Mouse (Mus musculus) intestine, embryonic 14.5 days (tissue): ENCODE measurements at regions not wholly inside any gene's neighbourhood (a gene's known extent, or its start where the extent isn't known, plus 50 kb on each side); places are given as distances from the start of the nearest gene placed in this dataset.

Experiments used
- ATAC-seq: fragments of 200-750 bp; cut with Nextera tagmentation; replicated peaks from 2 replicates; pipeline ENCODE4 v1.8.0; 2017; ENCODE audit warnings: low read depth, moderate number of reproducible peaks, moderate TSS enrichment, moderate library complexity; ENCODE audit not compliant: low FRiP score, low TSS enrichment
- DNase-seq: peaks from one replicate; pipeline ENCODE4 v3.0.0-alpha.2; 2018; ENCODE audit warnings: low spot score
- H3K27ac ChIP-seq: fragments of 300-500 bp; sonication (generic); 2 replicates; pipeline ENCODE4 v1.5.1; 2014; ENCODE audit warnings: low read depth, mild to moderate bottlenecking, control low read depth
- H3K27me3 ChIP-seq: fragments of 300-500 bp; sonication (generic); replicated peaks from 2 replicates; pipeline ENCODE4 v1.6.1; 2014; ENCODE audit warnings: low read length, control low read depth; ENCODE audit not compliant: control insufficient read depth, insufficient read depth
- H3K36me3 ChIP-seq: fragments of 300-500 bp; sonication (generic); 2 replicates; pipeline ENCODE4 v1.6.1; 2014; ENCODE audit warnings: low read length, control low read depth; ENCODE audit not compliant: control insufficient read depth, insufficient read depth
- H3K4me1 ChIP-seq: fragments of 300-500 bp; sonication (generic); replicated peaks from 2 replicates; pipeline ENCODE4 v1.6.1; 2014; ENCODE audit warnings: low read length, control low read depth, mixed read lengths; ENCODE audit not compliant: control insufficient read depth, insufficient read depth
- H3K4me2 ChIP-seq: fragments of 300-500 bp; sonication (generic); 2 replicates; pipeline ENCODE4 v1.6.1; 2014; ENCODE audit warnings: low read length
- H3K4me3 ChIP-seq: fragments of 300-500 bp; sonication (generic); 2 replicates; pipeline ENCODE4 v1.5.1; 2014; ENCODE audit warnings: low read depth, low read length, control low read depth, mixed read lengths
- H3K9ac ChIP-seq: fragments of 300-500 bp; sonication (generic); 2 replicates; pipeline ENCODE4 v1.6.1; 2014; ENCODE audit warnings: mild to moderate bottlenecking, low read length
- H3K9me3 ChIP-seq: fragments of 300-500 bp; sonication (generic); 2 replicates; pipeline ENCODE4 v1.6.1; 2016; ENCODE audit warnings: low read length, control low read depth; ENCODE audit not compliant: control insufficient read depth
- WGBS: fragments of 180-500 bp; shearing (Covaris S2); extraction: QIAGEN DNeasy Blood & Tissue Kit; methylation state at CpG from one replicate; pipeline ENCODE4 v1.1.7; 2014; 5-methylcytosine and 5-hydroxymethylcytosine counted together

DNA sequence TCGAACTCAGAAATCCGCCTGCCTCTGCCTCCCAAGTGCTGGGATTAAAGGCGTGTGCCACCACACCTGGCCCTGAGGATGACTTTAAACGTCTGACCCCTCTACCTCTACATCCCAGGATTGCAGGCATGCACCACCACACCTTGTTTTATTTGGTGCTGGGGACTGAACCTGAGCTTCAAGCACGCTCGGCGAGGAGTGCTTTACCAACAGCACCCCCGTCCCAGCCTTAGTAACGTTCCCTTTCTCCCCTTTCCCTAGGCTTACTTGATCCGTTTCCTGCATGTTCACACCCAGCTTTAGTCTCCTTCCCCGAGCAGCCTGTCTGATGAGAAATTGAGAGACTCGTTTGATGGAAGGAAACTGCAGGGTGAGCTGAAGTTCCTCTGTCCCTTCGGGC is 157.5 kb downstream of the Evx1 start:
- no peak for DNase-seq
- Histone ChIP-seq H3K27me3 (no peaks in the 10 kb centered on the region), H3K27ac (no peak overlapping the region), H3K9ac (no peak overlapping the region), H3K4me1 (no peaks in the 10 kb centered on the region), H3K4me2 (no peak overlapping the region), H3K9me3 (no peaks in the 10 kb centered on the region), H3K4me3 (no peak overlapping the region), H3K36me3 (no peaks in the 10 kb centered on the region)
- 75% methylated on average over 13 of the region's 13 CpGs for WGBS
- no peak for ATAC-seq

GRCm38 (mm10) chr6:52471384-52471957 is 158.2 kb downstream of the Evx1 start:
- Histone ChIP-seq H3K4me1 (no peaks in the 10 kb centered on the region), H3K27ac (no peak overlapping the region), H3K36me3 (no peaks in the 10 kb centered on the region), H3K4me3 (no peak overlapping the region), H3K9me3 (no peaks in the 10 kb centered on the region), H3K9ac (no peak overlapping the region), H3K27me3 (no peaks in the 10 kb centered on the region), H3K4me2 (no peak overlapping the region)
- 77% methylated on average over 1 of the region's 1 CpGs for WGBS
- DNase-seq (no peak), ATAC-seq (no peak)

GRCm38 (mm10) chr6:52472008-52472407 is 158.7 kb downstream of the Evx1 start:
- H3K9ac ChIP-seq, result no peak overlapping the region
- ATAC-seq (no peak), DNase-seq (no peak)
- no peaks in the 10 kb centered on the region for H3K4me1 ChIP-seq
- WGBS, result 90% methylated on average over 4 of the region's 4 CpGs
- no peaks in the 10 kb centered on the region for H3K36me3 ChIP-seq
- H3K9me3 ChIP-seq, result no peaks in the 10 kb centered on the region
- no peak overlapping the region for H3K4me3 ChIP-seq
- no peaks in the 10 kb centered on the region for H3K27me3 ChIP-seq
- no peak overlapping the region for H3K27ac ChIP-seq
- no peak overlapping the region for H3K4me2 ChIP-seq

GRCm38 (mm10) chr6:52473042-52473589 is 159.8 kb downstream of the Evx1 start:
- ATAC-seq (no peak), DNase-seq (no peak)
- Histone ChIP-seq H3K9ac (no peak overlapping the region), H3K4me1 (no peaks in the 10 kb centered on the region), H3K36me3 (no peaks in the 10 kb centered on the region), H3K9me3 (no peaks in the 10 kb centered on the region), H3K4me2 (no peak overlapping the region), H3K27ac (no peak overlapping the region), H3K27me3 (no peaks in the 10 kb centered on the region), H3K4me3 (no peak overlapping the region)
- WGBS, result 81% methylated on average over 12 of the region's 12 CpGs

GRCm38 (mm10) chr6:52473924-52474323 is 160.6 kb downstream of the Evx1 start:
- Histone ChIP-seq H3K27ac (no peak overlapping the region), H3K36me3 (no peaks in the 10 kb centered on the region), H3K4me2 (no peak overlapping the region), H3K4me1 (peaks cover 7% of the 10 kb centered on the region), H3K9me3 (no peaks in the 10 kb centered on the region), H3K4me3 (no peak overlapping the region), H3K27me3 (no peaks in the 10 kb centered on the region), H3K9ac (no peak overlapping the region)
- DNase-seq (peak; percentile 42), ATAC-seq (no peak)
- WGBS, result 35% methylated on average over 11 of the region's 11 CpGs

DNA sequence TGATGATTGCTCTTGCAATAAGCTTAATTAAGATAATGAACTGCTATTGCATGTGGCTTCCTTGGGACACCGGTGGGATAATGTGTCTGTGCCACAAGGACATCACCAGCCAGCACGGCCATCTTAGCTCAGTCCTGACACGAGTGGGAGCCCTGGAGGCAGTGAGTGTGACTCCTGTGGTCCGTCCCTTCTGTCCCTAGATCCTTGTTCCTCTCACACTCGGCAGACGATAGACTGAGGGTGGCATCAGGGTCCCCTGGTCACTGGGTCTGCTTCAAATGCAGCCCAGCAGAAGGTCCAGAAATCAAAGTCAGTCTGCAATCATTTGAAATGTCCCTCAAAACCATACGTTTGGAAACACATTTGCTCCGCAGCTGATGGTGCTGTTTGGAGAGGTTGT is 162.4 kb downstream of the Evx1 start:
- no peak overlapping the region for H3K4me3 ChIP-seq
- no peaks in the 10 kb centered on the region for H3K27me3 ChIP-seq
- H3K9ac ChIP-seq, result no peak overlapping the region
- WGBS, result 90% methylated on average over 8 of the region's 8 CpGs
- H3K36me3 ChIP-seq, result no peaks in the 10 kb centered on the region
- ATAC-seq (no peak), DNase-seq (peak; percentile 38)
- H3K27ac ChIP-seq, result no peak overlapping the region
- peaks cover 10% of the 10 kb centered on the region for H3K4me1 ChIP-seq
- no peaks in the 10 kb centered on the region for H3K9me3 ChIP-seq
- H3K4me2 ChIP-seq, result no peak overlapping the region

GRCm38 (mm10) chr6:52476907-52477306 is 163.3 kb downstream of the Hibadh start:
- Histone ChIP-seq H3K4me1 (peaks cover 10% of the 10 kb centered on the region), H3K36me3 (no peaks in the 10 kb centered on the region), H3K4me3 (no peak overlapping the region), H3K4me2 (no peak overlapping the region), H3K27me3 (no peaks in the 10 kb centered on the region), H3K27ac (no peak overlapping the region), H3K9ac (no peak overlapping the region), H3K9me3 (no peaks in the 10 kb centered on the region)
- ATAC-seq, result no peak
- DNase-seq, result no peak
- WGBS, result 49% methylated on average over 7 of the region's 7 CpGs

DNA sequence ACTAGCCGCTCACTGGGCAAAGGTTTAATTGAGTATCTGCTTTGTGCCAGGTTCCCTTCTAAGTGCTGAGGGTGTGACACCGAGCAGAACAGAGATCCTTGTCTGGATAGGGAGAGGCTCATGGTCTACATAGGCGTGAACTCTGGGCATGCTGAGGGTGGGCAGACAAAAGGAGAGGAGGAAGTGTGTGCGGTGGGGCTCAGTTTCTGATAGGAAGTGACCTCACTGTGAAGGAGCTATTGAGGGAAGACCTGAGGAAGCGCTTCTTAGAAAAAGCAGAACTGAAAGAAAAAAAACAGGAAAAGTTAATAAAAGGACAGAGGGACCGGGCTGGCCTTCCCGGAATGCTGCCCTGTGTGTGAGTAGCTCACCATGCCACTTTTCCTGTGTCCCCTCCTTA is 162.8 kb downstream of the Hibadh start:
- Histone ChIP-seq H3K4me3 (no peak overlapping the region), H3K9ac (no peak overlapping the region), H3K27ac (no peak overlapping the region), H3K4me2 (no peak overlapping the region), H3K36me3 (no peaks in the 10 kb centered on the region), H3K27me3 (no peaks in the 10 kb centered on the region), H3K9me3 (no peaks in the 10 kb centered on the region), H3K4me1 (peaks cover 10% of the 10 kb centered on the region)
- DNase-seq (no peak), ATAC-seq (no peak)
- 73% methylated on average over 7 of the region's 7 CpGs for WGBS

GRCm38 (mm10) chr6:52478624-52479023 is 161.6 kb downstream of the Hibadh start:
- no peak overlapping the region for H3K4me3 ChIP-seq
- no peaks in the 10 kb centered on the region for H3K27me3 ChIP-seq
- no peak for ATAC-seq
- no peak overlapping the region; the same call in 1 of the 2 replicates for H3K27ac ChIP-seq
- H3K9me3 ChIP-seq, result no peaks in the 10 kb centered on the region
- H3K4me1 ChIP-seq, result peaks cover 10% of the 10 kb centered on the region
- H3K4me2 ChIP-seq, result 0 out of 2 replicates have a peak overlapping the region, but pooled peaks have one; percentile 30
- WGBS, result 86% methylated on average over 2 of the region's 2 CpGs
- no peaks in the 10 kb centered on the region for H3K36me3 ChIP-seq
- H3K9ac ChIP-seq, result no peak overlapping the region
- DNase-seq, result no peak
